ENCODE assay signal across 12 mouse cellular contexts in genomic region chr4:134601404-134601803, GRCm38 (mm10). TPM values are rescaled to one million over a fixed set of nuclear protein-coding genes. Genes with fewer than 3 reads are reported as not detected.
A peak's percentile ranks its signal among the peaks of the same experiment; 100 is the strongest.
DNase-seq lines count a peak whose midpoint lies in the region; ATAC-seq and TF ChIP-seq lines count a peak whose summit lies in the region.
"Had no signal": no experiment of that assay in that cellular context is flagged by ENCODE, and none has a peak within 500 bp of the region (broad histone marks: within the 10 kb centered on the region; RNA-seq: fewer than 3 reads in every experiment).

No protein-coding gene starts in this region.

- DNase-seq in heart, adult 11 months, result peak; percentile 92
- no peak for DNase-seq in heart, adult 18-20 months
- DNase-seq in left cerebral cortex, adult 2 months (ENCODE audit: extremely low spot score in 1 of 2, low spot score in 2 of 2), result no peak
- no peak for DNase-seq in left cerebral cortex, postnatal 25 days (ENCODE audit: low spot score in 2 of 2)
- no peak for DNase-seq in adrenal gland, postnatal 4 days (ENCODE audit: low spot score in 2 of 2)
- DNase-seq: lung, adult 2 months had no signal

- TF ChIP-seq CTCF in left cerebral cortex, adult 2 months (IDR thresholded peaks at IDR 0.05), result no peak

- H3K36me3 ChIP-seq in megakaryocyte, embryonic 14.5 days (replicated peaks; ENCODE audit: low read length), result peaks cover 3% of the 10 kb centered on the region
- no peaks in the 10 kb centered on the region for H3K36me3 ChIP-seq in forebrain, embryonic 13.5 days (ENCODE audit: poor library complexity, severe bottlenecking)
- H3K36me3 ChIP-seq: neural tube, embryonic 12.5 days; stomach, embryonic 15.5 days had no signal

- peaks cover 70% of the 10 kb centered on the region for H3K4me1 ChIP-seq in megakaryocyte, embryonic 14.5 days
- H3K4me1 ChIP-seq in forebrain, embryonic 13.5 days, result peaks cover 16% of the 10 kb centered on the region

- no peak overlapping the region for H3K4me3 ChIP-seq in left cerebral cortex, adult 2 months
- H3K4me3 ChIP-seq in megakaryocyte, embryonic 14.5 days (replicated peaks), result peak overlapping the region; percentile 29
- H3K4me3 ChIP-seq in forebrain, embryonic 13.5 days, result no peak overlapping the region
- H3K4me3 ChIP-seq: erythroblast, embryonic 14.5 days; neural tube, embryonic 12.5 days; stomach, embryonic 15.5 days had no signal

- 68% methylated on average over 8 of the region's 8 CpGs for WGBS in forebrain, embryonic 13.5 days

- H3K4me2 ChIP-seq in forebrain, embryonic 13.5 days, result no peak overlapping the region
- H3K4me2 ChIP-seq: neural tube, embryonic 12.5 days; stomach, embryonic 15.5 days had no signal

- H3K9ac ChIP-seq in forebrain, embryonic 13.5 days, result no peak overlapping the region
- H3K9ac ChIP-seq: neural tube, embryonic 12.5 days; stomach, embryonic 15.5 days had no signal

- intact Hi-C loops in left cerebral cortex, adult 2 months (cut with DNase I), result loop anchor here (2.0 kb wide), 1 partner anchor 29 kb away; no protein-coding TSS in a partner anchor
- intact Hi-C loops in left cerebral cortex, postnatal 25 days (cut with DNase I), result loop anchor here (2.0 kb wide), 1 partner anchor 25 kb away; no protein-coding TSS in a partner anchor

- peaks cover 89% of the 10 kb centered on the region for H3K27me3 ChIP-seq in megakaryocyte, embryonic 14.5 days (replicated peaks)
- no peaks in the 10 kb centered on the region; the same call in 1 of the 2 replicates for H3K27me3 ChIP-seq in forebrain, embryonic 13.5 days
- H3K27me3 ChIP-seq: neural tube, embryonic 12.5 days; stomach, embryonic 15.5 days had no signal

- ATAC-seq in activated CD4-positive, CD25-positive, alpha-beta regulatory T cell, adult 4 months, result peak; percentile 23
- no peak for ATAC-seq in forebrain, embryonic 13.5 days

- H3K27ac ChIP-seq in left cerebral cortex, adult 2 months, result peak overlapping the region; percentile 76; the same call in 1 of the 2 replicates
- H3K27ac ChIP-seq in forebrain, embryonic 13.5 days, result no peak overlapping the region
- H3K27ac ChIP-seq: neural tube, embryonic 12.5 days had no signal

- peaks cover 9% of the 10 kb centered on the region for H3K9me3 ChIP-seq in megakaryocyte, embryonic 14.5 days
- H3K9me3 ChIP-seq in forebrain, embryonic 13.5 days (replicated peaks), result no peaks in the 10 kb centered on the region
- H3K9me3 ChIP-seq: neural tube, embryonic 12.5 days; stomach, embryonic 15.5 days had no signal

RNA-seq across cellular contexts. Expression of gene Selenon, which starts 49.4 kb away (rescaled TPM):
- total RNA-seq in heart, adult 18-20 months (2021), result 10 to 100 TPM; 16.8 to 17.0 TPM
- 10 to 100 TPM; 22.2 to 23.2 TPM for total RNA-seq in left cerebral cortex, adult 2 months (2021)
- 10 to 100 TPM; 18.6 to 20.9 TPM for total RNA-seq in left cerebral cortex, postnatal 25 days (2021)
- polyA plus RNA-seq in activated CD4-positive, CD25-positive, alpha-beta regulatory T cell, adult 4 months (2017; shearing (Covaris generic)), result under 1 TPM in 1 of 2 experiments, not detected in 1; 0.48 TPM
- polyA plus RNA-seq in megakaryocyte, embryonic 14.5 days (2012; ENCODE audit: insufficient read depth, low replicate concordance), result 7.1 and 9.1 TPM in 2 replicates
- total RNA-seq in adrenal gland, postnatal 4 days (2021), result 10 to 100 TPM; 49.4 to 52.7 TPM
- 9.3 and 11.1 TPM in 2 replicates for polyA plus RNA-seq in forebrain, embryonic 13.5 days (2015; fragmentation: Nextera tagmentation; extraction: Ambion mirVana)
